Mouse (Mus musculus): ENCODE measurements around the gene Bag3. TPM values are rescaled to one million over a fixed set of nuclear protein-coding genes. Genes with fewer than 3 reads are reported as not detected.
A peak's percentile ranks its signal among the peaks of the same experiment; 100 is the strongest.

Bag3 gene
- total and polyA plus RNA-seq, 3 experiments, result 9.1 to 107 (median 20.9) TPM

- Histone ChIP-seq H3K4me1 (ENCODE audit: insufficient read depth, low read depth, low read length) (peaks cover 92% of the 10 kb centered on the region), H3K9me3 (replicated peaks) (no peaks in the 10 kb centered on the region), H3K36me3 (replicated peaks) (peaks cover 71% of the 10 kb centered on the region), H3K4me3 (ENCODE audit: low read depth, low read length) (peak overlapping the region; percentile 42; the same call in 1 of the 2 replicates), H3K27me3 (ENCODE audit: insufficient read depth, low read length) (no peaks in the 10 kb centered on the region)
- no peak for TF ChIP-seq GATA2 (IDR thresholded peaks at IDR 0.05; ENCODE audit: borderline replicate concordance, low read depth, low read length)
- no peak for TF ChIP-seq TAL1 (conservative IDR thresholded peaks at IDR 0.05; ENCODE audit: low read depth, low read length)
- TF ChIP-seq GATA1 (IDR thresholded peaks at IDR 0.05; ENCODE audit: borderline replicate concordance, low read length), result no peak
- peak; percentile 47 for DNase-seq (ENCODE audit: low spot score)
- ATAC-seq (ENCODE audit: extremely low read depth, insufficient number of reproducible peaks, low FRiP score, poor library complexity, severe bottlenecking), result 0 out of 2 replicates have a peak, but pooled peaks have one; percentile 36
Observed at GRCm38 (mm10) chr7:128531929-128532328, 8.5 kb downstream of the Bag3 start.

- DNase-seq (ENCODE audit: low spot score) (no peak), ATAC-seq (ENCODE audit: extremely low read depth, insufficient number of reproducible peaks, low FRiP score, poor library complexity, severe bottlenecking) (no peak)
- TF ChIP-seq GATA1 (IDR thresholded peaks at IDR 0.05; ENCODE audit: borderline replicate concordance, low read length) (no peak), GATA2 (IDR thresholded peaks at IDR 0.05; ENCODE audit: borderline replicate concordance, low read depth, low read length) (no peak), CTCF (IDR thresholded peaks at IDR 0.05; ENCODE audit: low read depth, low read length) (no peak), POLR2AphosphoS5 (IDR thresholded peaks at IDR 0.05; ENCODE audit: insufficient replicate concordance, low read depth, low read length) (no peak), TAL1 (conservative IDR thresholded peaks at IDR 0.05; ENCODE audit: low read depth, low read length) (no peak)
- Histone ChIP-seq H3K9me3 (replicated peaks) (no peaks in the 10 kb centered on the region), H3K4me1 (ENCODE audit: insufficient read depth, low read depth, low read length) (peaks cover 96% of the 10 kb centered on the region), H3K27me3 (ENCODE audit: insufficient read depth, low read length) (no peaks in the 10 kb centered on the region), H3K4me3 (ENCODE audit: low read depth, low read length) (no peak overlapping the region), H3K36me3 (replicated peaks) (peaks cover 72% of the 10 kb centered on the region)
Observed at GRCm38 (mm10) chr7:128532441-128533166, 9.2 kb downstream of the Bag3 start.

GRCm38 (mm10) chr7:128534984-128535491 lies 11.6 kb downstream of the Bag3 start:
- H3K9me3 ChIP-seq (replicated peaks), result no peaks in the 10 kb centered on the region
- TF ChIP-seq GATA2 (IDR thresholded peaks at IDR 0.05; ENCODE audit: borderline replicate concordance, low read depth, low read length), result no peak
- TF ChIP-seq TAL1 (conservative IDR thresholded peaks at IDR 0.05; ENCODE audit: low read depth, low read length), result no peak
- TF ChIP-seq GATA1 (IDR thresholded peaks at IDR 0.05; ENCODE audit: borderline replicate concordance, low read length), result no peak
- no peak for TF ChIP-seq CTCF (IDR thresholded peaks at IDR 0.05; ENCODE audit: low read depth, low read length)
- TF ChIP-seq POLR2AphosphoS5 (IDR thresholded peaks at IDR 0.05; ENCODE audit: insufficient replicate concordance, low read depth, low read length), result no peak
- no peaks in the 10 kb centered on the region; the same call in 1 of the 2 replicates for H3K27me3 ChIP-seq (ENCODE audit: insufficient read depth, low read length)
- no peak for ATAC-seq (ENCODE audit: extremely low read depth, insufficient number of reproducible peaks, low FRiP score, poor library complexity, severe bottlenecking)
- peaks cover 74% of the 10 kb centered on the region for H3K36me3 ChIP-seq (replicated peaks)
- no peak overlapping the region; the same call in 1 of the 2 replicates for H3K4me3 ChIP-seq (ENCODE audit: low read depth, low read length)
- no peak for DNase-seq (ENCODE audit: low spot score)
- peaks cover 96% of the 10 kb centered on the region for H3K4me1 ChIP-seq (ENCODE audit: insufficient read depth, low read depth, low read length)

- peak; percentile 59 for ATAC-seq (ENCODE audit: extremely low read depth, insufficient number of reproducible peaks, low FRiP score, poor library complexity, severe bottlenecking)
- TF ChIP-seq TAL1 (conservative IDR thresholded peaks at IDR 0.05; ENCODE audit: low read depth, low read length) (0 out of 2 replicates have a peak, but pooled peaks have one; percentile 14), POLR2AphosphoS5 (IDR thresholded peaks at IDR 0.05; ENCODE audit: insufficient replicate concordance, low read depth, low read length) (no peak), CTCF (IDR thresholded peaks at IDR 0.05; ENCODE audit: low read depth, low read length) (no peak), GATA1 (IDR thresholded peaks at IDR 0.05; ENCODE audit: borderline replicate concordance, low read length) (no peak), GATA2 (IDR thresholded peaks at IDR 0.05; ENCODE audit: borderline replicate concordance, low read depth, low read length) (no peak)
Observed at GRCm38 (mm10) chr7:128536074-128536473, 12.7 kb downstream of the Bag3 start.

GRCm38 (mm10) chr7:128537676-128538075 lies 14.3 kb downstream of the Bag3 start:
- ATAC-seq (ENCODE audit: extremely low read depth, insufficient number of reproducible peaks, low FRiP score, poor library complexity, severe bottlenecking), result no peak
- Histone ChIP-seq H3K36me3 (replicated peaks) (peaks cover 83% of the 10 kb centered on the region), H3K4me1 (ENCODE audit: insufficient read depth, low read depth, low read length) (peaks cover 97% of the 10 kb centered on the region), H3K27me3 (ENCODE audit: insufficient read depth, low read length) (no peaks in the 10 kb centered on the region; the same call in 1 of the 2 replicates), H3K4me3 (ENCODE audit: low read depth, low read length) (no peak overlapping the region), H3K9me3 (replicated peaks) (no peaks in the 10 kb centered on the region)
- DNase-seq (ENCODE audit: low spot score), result no peak
- TF ChIP-seq TAL1 (conservative IDR thresholded peaks at IDR 0.05; ENCODE audit: low read depth, low read length), result no peak
- no peak for TF ChIP-seq CTCF (IDR thresholded peaks at IDR 0.05; ENCODE audit: low read depth, low read length)
- TF ChIP-seq GATA2 (IDR thresholded peaks at IDR 0.05; ENCODE audit: borderline replicate concordance, low read depth, low read length), result no peak
- no peak for TF ChIP-seq GATA1 (IDR thresholded peaks at IDR 0.05; ENCODE audit: borderline replicate concordance, low read length)
- no peak for TF ChIP-seq POLR2AphosphoS5 (IDR thresholded peaks at IDR 0.05; ENCODE audit: insufficient replicate concordance, low read depth, low read length)

More at GRCm38 (mm10) chr7:128536074-128536473, 12.7 kb downstream of the Bag3 start:
- Histone ChIP-seq H3K9me3 (replicated peaks) (no peaks in the 10 kb centered on the region), H3K4me1 (ENCODE audit: insufficient read depth, low read depth, low read length) (peaks cover 95% of the 10 kb centered on the region), H3K27me3 (ENCODE audit: insufficient read depth, low read length) (no peaks in the 10 kb centered on the region; the same call in 1 of the 2 replicates), H3K4me3 (ENCODE audit: low read depth, low read length) (no peak overlapping the region; the same call in 1 of the 2 replicates), H3K36me3 (replicated peaks) (peaks cover 77% of the 10 kb centered on the region)
- DNase-seq (ENCODE audit: low spot score), result peak; percentile 43

- peaks cover 84% of the 10 kb centered on the region for H3K36me3 ChIP-seq (replicated peaks)
- TF ChIP-seq POLR2AphosphoS5 (IDR thresholded peaks at IDR 0.05; ENCODE audit: insufficient replicate concordance, low read depth, low read length), result no peak
- TF ChIP-seq CTCF (IDR thresholded peaks at IDR 0.05; ENCODE audit: low read depth, low read length), result no peak
- TF ChIP-seq GATA1 (IDR thresholded peaks at IDR 0.05; ENCODE audit: borderline replicate concordance, low read length), result no peak
Observed at GRCm38 (mm10) chr7:128538196-128538595, 14.8 kb downstream of the Bag3 start.

More at GRCm38 (mm10) chr7:128538196-128538595, 14.8 kb downstream of the Bag3 start:
- H3K4me1 ChIP-seq (ENCODE audit: insufficient read depth, low read depth, low read length), result peaks cover 98% of the 10 kb centered on the region
- ATAC-seq (ENCODE audit: extremely low read depth, insufficient number of reproducible peaks, low FRiP score, poor library complexity, severe bottlenecking), result no peak
- no peaks in the 10 kb centered on the region for H3K9me3 ChIP-seq (replicated peaks)
- no peak for DNase-seq (ENCODE audit: low spot score)
- no peaks in the 10 kb centered on the region; the same call in 1 of the 2 replicates for H3K27me3 ChIP-seq (ENCODE audit: insufficient read depth, low read length)
- no peak overlapping the region for H3K4me3 ChIP-seq (ENCODE audit: low read depth, low read length)
